18 mouse cellular contexts compared by ENCODE assay signal in genomic region chr19:26545671-26546070, GRCm38 (mm10). TPM values are rescaled to one million over a fixed set of nuclear protein-coding genes. Genes with fewer than 3 reads are reported as not detected.
DNase-seq lines count a peak whose midpoint lies in the region.
"Had no signal": no experiment of that assay in that cellular context is flagged by ENCODE, and none has a peak within 500 bp of the region (broad histone marks: within the 10 kb centered on the region; RNA-seq: fewer than 3 reads in every experiment).

No protein-coding gene starts in this region.

- peak overlapping the region; percentile 22; the same call in 1 of the 2 replicates for H3K27ac ChIP-seq in limb, embryonic 10.5 days
- H3K27ac ChIP-seq: heart, embryonic 13.5 days; liver, embryonic 14.5 days; neural tube, embryonic 12.5 days had no signal

- no peaks in the 10 kb centered on the region for H3K36me3 ChIP-seq in limb, embryonic 10.5 days
- H3K36me3 ChIP-seq: heart, embryonic 13.5 days; neural tube, embryonic 12.5 days had no signal

- DNase-seq in heart, adult 11 months = peak; percentile 64
- DNase-seq in heart, postnatal 4 days = no peak
- peak; percentile 34 for DNase-seq in thymus, postnatal 4 days
- no peak for DNase-seq in thymus, postnatal 0 days (ENCODE audit: low spot score)
- peak; percentile 40 for DNase-seq in limb, embryonic 10.5 days (ENCODE audit: low spot score)
- no peak for DNase-seq in layer of hippocampus, adult 9-10 months (ENCODE audit: low spot score)
- DNase-seq in lung, postnatal 4 days = no peak
- DNase-seq: adrenal gland, postnatal 25 days; B cell, adult 2 months; cerebellum, adult 2 months; heart, postnatal 36 days; kidney, adult 18-20 months; kidney, postnatal 36 days; right cerebral cortex, postnatal 25 days had no signal

- H3K4me3 ChIP-seq in limb, embryonic 10.5 days = no peak overlapping the region
- H3K4me3 ChIP-seq: heart, embryonic 13.5 days; megakaryocyte, embryonic 14.5 days; neural tube, embryonic 12.5 days had no signal

- 60% methylated on average over 3 of the region's 3 CpGs for WGBS in limb, embryonic 10.5 days

- H3K9me3 ChIP-seq in limb, embryonic 10.5 days (replicated peaks) = no peaks in the 10 kb centered on the region

- H3K4me1 ChIP-seq in limb, embryonic 10.5 days = peaks cover 40% of the 10 kb centered on the region
- H3K4me1 ChIP-seq: megakaryocyte, embryonic 14.5 days; neural tube, embryonic 12.5 days had no signal

- no peaks in the 10 kb centered on the region for H3K27me3 ChIP-seq in limb, embryonic 10.5 days (ENCODE audit: low read depth, poor library complexity, severe bottlenecking)
- H3K27me3 ChIP-seq: heart, embryonic 13.5 days; megakaryocyte, embryonic 14.5 days; neural tube, embryonic 12.5 days had no signal

RNA-seq across cellular contexts. Expression of gene Smarca2, which starts 59.2 kb away (rescaled TPM):
- 10 to 100 TPM; 56.7 to 57.4 TPM for total RNA-seq in heart, postnatal 4 days (2021)
- polyA plus RNA-seq in thymus, postnatal 0 days (2015; fragmentation: Nextera tagmentation; extraction: Ambion mirVana) = 20.8 and 23.9 TPM in 2 replicates
- 30.0 and 40.7 TPM in 2 replicates for polyA plus RNA-seq in limb, embryonic 10.5 days (2016; fragmentation: Nextera tagmentation; extraction: Ambion mirVana)

Comparison
In these comparisons a context has a peak if more than half of its experiments do, and no peak if none do; other contexts are left out.
1. DNase-seq: peak in heart, adult 11 months (single experiment), thymus, postnatal 4 days (single experiment) and limb, embryonic 10.5 days (single experiment); none in heart, postnatal 4 days (single experiment), thymus, postnatal 0 days (single experiment), layer of hippocampus, adult 9-10 months (single experiment) and lung, postnatal 4 days (0 of 2).